Mouse (Mus musculus) induced T-regulatory cell, adult 2 months (primary cell): Measurements from ENCODE around the gene Atp11b.

Experiments used
- DNase-seq: peaks from one replicate; pipeline ENCODE4 v3.0.0-alpha.2; 2012; ENCODE audit warnings: low read depth

Atp11b gene

DNA sequence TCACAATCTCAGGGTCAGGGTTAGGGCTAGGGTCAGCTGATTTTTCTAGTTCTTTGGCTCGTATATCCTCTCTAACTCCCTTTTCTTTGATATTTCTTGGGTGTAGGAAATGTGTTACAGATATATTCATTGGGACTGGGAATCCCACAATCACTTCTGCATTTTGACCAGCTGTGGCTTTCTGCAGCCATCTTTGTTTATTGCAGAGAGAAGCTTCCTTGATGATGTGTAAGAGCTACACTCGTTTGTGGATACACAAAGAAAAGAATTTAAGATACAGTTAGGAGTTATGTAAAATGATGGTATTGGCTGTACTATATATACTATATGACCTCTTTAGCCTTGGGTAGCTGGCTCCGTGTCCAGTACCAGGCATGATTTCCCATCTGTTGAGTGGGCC lies 25.8 kb downstream of the Atp11b start:
- no peak for DNase-seq

DNA sequence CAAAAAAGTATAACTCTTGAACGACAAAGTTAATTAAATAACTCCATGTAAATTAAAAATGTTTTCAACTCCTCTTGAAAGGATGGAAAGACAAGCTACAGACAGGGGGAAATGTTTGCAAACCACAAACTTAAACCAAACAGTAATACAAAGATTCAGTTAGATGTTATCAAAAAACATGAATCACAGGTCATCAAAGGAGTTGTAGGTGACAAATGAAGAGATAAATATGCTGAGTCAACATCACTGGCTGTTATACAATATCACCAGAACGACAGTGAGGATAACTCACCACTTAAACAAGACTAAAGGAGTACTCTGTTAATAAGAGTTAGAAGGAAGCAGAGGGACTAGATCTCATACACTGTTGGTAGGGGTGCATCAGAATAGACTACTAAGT lies 48.1 kb downstream of the Atp11b start:
- peak; percentile 35 for DNase-seq

DNA sequence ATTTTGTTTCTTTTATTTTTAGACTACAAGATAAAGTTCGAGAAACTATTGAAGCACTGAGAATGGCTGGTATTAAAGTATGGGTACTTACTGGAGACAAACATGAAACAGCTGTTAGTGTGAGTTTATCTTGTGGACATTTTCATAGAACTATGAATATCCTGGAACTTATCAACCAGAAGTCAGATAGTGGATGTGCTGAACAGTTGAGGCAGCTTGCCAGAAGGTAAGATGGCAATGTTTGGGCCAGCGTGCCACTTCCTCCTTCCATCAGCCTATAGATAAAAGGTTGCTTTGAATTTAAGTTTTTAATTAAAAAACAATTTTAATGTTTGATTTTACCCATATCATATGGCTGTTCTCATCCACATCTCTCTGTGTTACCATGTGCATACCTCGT lies 66.0 kb downstream of the Atp11b start:
- no peak for DNase-seq

DNA sequence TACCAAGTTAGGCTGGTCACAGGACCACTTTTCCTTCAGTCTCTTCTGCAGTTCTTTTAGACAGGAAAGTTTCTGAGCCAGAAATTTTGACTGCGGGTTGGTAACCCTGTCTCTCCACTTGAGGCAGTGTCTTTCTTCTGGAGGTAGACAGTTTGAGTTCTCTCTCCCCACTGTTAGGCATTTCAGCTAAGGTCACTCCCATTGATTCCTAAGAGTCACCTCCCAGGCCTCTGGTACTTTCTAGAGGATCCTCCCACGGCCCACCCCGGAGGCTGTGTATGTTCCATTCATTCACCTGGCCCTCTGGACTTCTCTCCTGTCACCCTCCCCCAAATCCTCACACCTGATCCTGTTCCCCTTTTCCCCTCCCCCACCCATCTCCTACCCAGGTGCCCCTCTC lies 68.1 kb downstream of the Atp11b start:
- DNase-seq: no peak

DNA sequence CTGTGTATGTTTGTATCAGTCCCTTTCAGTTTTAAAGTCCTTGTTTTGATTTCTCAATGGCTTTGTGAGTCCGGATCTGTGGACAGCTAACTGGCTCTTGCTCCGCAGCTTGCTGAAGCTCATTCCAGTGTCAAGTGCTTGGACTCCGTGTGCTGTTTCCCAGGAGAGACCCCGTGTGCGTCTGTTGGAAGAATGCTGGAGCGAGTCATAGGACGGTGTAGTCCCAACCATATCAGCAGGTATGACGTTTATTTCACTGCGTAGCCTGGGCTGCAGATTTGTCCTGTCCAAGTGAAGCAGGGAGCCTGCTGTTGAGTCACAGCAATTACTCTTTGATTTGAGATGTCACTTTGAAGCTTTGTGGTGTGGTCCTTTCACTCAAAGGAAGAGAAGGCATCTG lies 95.4 kb downstream of the Atp11b start:
- DNase-seq: no peak

DNA sequence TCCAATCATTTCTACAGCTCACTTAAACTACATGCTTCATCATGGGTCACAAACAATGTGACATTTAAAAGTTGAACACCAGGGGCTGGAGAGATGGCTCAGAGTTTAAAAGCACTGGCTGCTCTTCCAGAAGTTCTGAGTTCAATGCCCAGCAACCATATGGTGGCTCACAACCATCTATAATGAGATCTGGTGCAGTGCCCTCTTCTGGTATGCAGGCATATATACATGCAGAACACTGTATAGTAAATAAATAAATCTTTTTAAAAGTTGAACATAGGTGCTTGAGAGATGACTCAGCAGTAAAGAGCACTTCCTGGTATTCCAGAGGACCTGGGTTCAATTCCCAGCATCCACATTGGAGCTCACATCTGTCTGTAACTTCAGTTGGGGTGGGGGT lies 129.4 kb downstream of the Atp11b start:
- DNase-seq: peak; percentile 45

DNA sequence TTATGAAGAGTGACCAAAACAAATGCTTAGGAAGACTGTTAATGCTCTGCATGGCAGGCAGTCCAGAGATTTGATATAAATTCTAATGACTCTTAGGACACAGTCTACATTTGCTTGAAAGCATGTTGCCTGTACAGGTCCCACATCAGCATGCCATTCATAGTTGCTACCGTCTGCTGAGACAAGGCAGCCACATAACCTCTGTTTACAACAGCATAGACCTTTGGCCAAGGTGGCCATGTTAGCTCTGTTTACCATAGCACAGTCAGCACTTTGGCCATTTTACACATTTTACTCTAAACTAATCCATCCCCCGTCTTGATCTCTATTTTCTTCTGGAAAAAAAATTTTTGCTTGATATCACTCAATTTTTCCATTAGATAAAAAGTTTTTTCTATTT lies 135.6 kb downstream of the Atp11b start:
- DNase-seq: no peak

DNA sequence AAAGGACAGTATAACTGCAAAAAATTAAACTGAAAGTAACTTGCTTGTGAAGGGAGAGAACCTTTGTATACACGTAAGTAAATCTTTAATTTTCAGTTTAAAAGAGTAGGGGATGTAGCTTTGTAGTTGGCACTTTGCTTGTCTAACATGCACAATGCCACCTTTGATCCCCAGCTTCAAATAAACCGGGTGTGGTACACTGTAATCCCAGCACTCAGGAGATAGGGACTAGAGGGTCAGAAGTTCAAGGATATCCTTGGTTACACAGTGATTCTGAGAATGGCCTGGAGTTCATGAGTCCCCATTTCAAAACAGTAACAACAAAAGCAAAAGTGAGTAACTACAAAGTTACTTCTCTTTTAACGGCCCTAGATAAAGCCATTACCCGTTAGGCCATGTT lies 137.2 kb downstream of the Atp11b start:
- no peak for DNase-seq

DNA sequence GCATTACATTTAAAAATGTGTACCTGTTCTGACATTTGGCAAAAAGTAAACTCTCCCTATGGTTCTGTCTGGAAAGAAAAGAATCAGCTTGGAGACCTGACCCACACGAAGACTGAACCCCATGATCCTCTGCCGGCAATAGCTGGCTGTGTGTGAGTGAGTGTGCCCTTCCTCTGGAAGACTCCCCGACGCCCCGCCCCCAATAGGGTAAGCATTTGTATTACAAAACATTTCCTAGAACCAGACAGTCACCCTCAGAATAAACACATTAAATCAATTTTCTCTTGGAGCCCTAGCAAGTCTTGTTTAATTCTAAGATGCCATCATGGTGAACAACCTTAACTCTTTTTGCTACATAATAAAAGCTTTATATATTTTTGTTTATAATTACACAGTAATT lies 139.2 kb downstream of the Atp11b start:
- no peak for DNase-seq

DNA sequence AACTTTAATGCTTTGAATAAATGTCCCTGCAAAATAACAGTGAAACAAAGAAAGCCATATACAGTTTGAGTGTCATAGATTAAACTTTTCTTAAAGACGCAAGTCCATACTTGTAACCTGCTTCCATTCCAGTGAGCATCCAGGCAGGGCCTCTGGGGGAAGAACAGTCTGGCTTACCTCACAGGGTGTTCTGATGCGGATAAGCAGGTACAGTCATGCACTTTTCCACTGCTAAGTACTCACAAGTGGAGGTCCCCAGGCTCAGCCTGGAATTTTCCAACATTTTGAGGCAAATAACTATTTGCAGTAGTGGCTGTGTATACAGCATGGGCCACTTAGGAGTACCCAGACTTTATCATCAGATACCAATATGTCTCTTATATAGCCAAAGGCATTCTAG lies 144.0 kb downstream of the Atp11b start:
- no peak for DNase-seq

DNA sequence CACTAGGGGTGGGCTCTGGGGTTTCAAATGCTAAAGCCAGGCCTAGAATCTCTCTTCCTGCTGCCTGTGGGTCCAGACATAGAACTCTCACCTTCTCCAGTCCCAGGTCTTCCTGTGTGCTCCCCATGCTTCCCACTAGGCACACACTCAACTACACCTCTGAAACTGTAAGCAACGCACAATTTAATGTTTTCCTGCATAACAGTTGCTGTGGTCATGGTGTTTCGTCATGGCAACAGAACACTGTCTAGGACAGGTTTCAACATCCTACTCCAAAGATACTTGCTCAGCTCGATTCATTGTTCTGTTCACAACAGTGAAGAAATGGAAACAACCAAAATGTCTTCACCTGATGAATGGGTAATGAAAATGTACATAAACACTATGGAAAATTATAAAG lies 145.2 kb downstream of the Atp11b start:
- DNase-seq: no peak

DNA sequence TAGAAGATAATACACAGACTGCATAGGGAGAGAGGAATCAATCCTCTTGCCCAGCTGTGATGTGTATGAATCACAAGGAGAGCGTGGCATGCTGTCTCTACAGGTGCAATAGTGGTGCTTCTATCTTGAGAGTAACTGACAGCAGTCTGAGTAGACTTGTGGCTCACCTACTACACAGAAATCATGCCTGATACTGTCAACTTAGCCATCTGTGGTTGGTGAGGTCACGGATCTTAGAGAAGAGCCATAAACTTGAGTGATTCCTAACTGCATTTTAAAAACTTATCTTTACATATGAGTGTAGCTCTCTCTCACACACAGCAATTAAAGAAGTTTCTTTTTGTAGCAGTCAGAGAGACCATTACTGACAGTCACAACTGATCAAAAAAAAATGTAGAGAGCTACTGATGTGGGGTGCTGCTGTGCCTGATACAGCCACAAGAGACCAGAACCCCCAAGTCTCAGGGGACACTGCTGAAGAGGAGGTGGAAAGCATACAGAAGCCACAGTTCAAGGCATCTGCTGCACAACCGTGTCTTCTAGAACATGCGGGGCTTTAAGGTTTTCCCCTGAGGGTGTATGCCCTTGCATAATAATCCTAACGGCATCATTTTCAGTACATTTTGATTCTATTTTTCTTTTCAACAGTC lies 146.8 kb downstream of the Atp11b start:
- DNase-seq: no peak
